Mouse (Mus musculus) erythroblast, embryonic 14.5 days (primary cell): Measurements from ENCODE around the gene Nudt1. TPM values are rescaled to one million over a fixed set of nuclear protein-coding genes. Genes with fewer than 3 reads are reported as not detected.

ENCODE experiments used
- H3K27me3 ChIP-seq: 2 replicates; pipeline ENCODE4 v1.6.1; 2012; ENCODE audit warnings: inconsistent platforms; ENCODE audit not compliant: control insufficient read depth
- H3K36me3 ChIP-seq: 2 replicates; pipeline ENCODE4 v1.6.1; 2012; ENCODE audit warnings: mild to moderate bottlenecking, inconsistent platforms; ENCODE audit not compliant: control insufficient read depth
- H3K4me1 ChIP-seq: 2 replicates; pipeline ENCODE4 v1.6.1; 2012; ENCODE audit warnings: inconsistent platforms; ENCODE audit not compliant: control insufficient read depth
- H3K4me3 ChIP-seq: replicated peaks from 2 replicates; pipeline ENCODE3; 2012; ENCODE audit warnings: moderate library complexity, mild to moderate bottlenecking, inconsistent platforms
- H3K9me3 ChIP-seq: 2 replicates; pipeline ENCODE4 v1.6.1; 2012; ENCODE audit warnings: low read length, inconsistent platforms, mixed read lengths; ENCODE audit not compliant: control insufficient read depth
- GATA1 ChIP-seq: IDR thresholded peaks from 2 replicates; pipeline ENCODE4 v1.6.1; 2012; ENCODE audit warnings: low read length, inconsistent platforms, mixed read lengths
- TAL1 ChIP-seq: IDR thresholded peaks from 3 replicates; pipeline ENCODE4 v1.6.1; 2012; ENCODE audit warnings: low read length, inconsistent platforms, mixed read lengths
- polyA plus RNA-seq: library from polyadenylated mRNA; stranded (reverse); fragments of >175 nt; gene quantifications from 2 replicates; pipeline ENCODE4 v1.2.3, GENCODE M21; 2012

The Nudt1 gene
- polyA plus RNA-seq, 1 experiment = 1.2 TPM

DNA sequence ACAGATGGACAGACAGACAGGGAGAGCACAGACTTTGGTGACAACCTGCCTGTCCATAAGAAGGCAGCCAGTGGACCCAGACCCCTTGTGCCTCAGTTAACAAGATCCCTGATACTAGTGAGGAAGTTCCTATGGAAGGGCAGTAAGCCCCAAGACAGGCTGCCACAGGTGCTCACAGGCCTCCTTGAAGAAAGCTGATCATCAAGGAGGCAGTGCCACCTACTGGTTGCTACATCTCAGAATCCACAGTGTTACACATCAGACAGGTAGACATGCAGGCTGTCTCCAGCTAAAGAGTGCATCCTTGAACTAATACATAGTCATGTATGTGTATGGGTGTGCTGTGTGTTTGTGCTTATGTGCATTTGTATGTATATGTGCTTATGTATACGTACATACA is 29.3 kb upstream of the Nudt1 start:
- H3K4me3 ChIP-seq = no peak overlapping the region
- no peaks in the 10 kb centered on the region for H3K9me3 ChIP-seq
- H3K4me1 ChIP-seq = no peaks in the 10 kb centered on the region
- TF ChIP-seq TAL1 (no peak), GATA1 (no peak)
- H3K36me3 ChIP-seq = peaks cover 92% of the 10 kb centered on the region
- H3K27me3 ChIP-seq = no peaks in the 10 kb centered on the region

DNA sequence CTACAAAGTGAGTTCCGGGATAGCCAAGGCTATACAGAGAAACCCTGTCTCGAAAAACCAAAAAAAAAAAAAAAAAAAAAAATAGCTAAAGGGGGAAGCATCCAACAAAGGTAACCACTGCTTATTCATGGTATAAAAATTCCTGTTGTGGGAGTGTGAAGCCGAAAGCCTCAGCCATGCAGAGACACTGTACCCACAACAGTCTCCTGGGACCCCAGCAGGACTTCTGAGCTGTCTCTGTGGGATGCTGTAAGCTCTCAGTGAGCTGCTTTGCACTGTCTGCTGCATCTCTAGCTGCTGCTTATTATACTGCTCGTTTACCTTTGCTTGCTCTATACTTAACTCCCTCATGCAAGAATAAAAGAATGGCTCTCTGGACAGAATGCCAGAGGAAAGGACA is 23.2 kb upstream of the Nudt1 start:
- no peaks in the 10 kb centered on the region for H3K4me1 ChIP-seq
- no peaks in the 10 kb centered on the region for H3K27me3 ChIP-seq
- peaks cover 92% of the 10 kb centered on the region for H3K36me3 ChIP-seq
- H3K4me3 ChIP-seq = no peak overlapping the region
- TF ChIP-seq TAL1 (no peak), GATA1 (no peak)
- no peaks in the 10 kb centered on the region for H3K9me3 ChIP-seq

DNA sequence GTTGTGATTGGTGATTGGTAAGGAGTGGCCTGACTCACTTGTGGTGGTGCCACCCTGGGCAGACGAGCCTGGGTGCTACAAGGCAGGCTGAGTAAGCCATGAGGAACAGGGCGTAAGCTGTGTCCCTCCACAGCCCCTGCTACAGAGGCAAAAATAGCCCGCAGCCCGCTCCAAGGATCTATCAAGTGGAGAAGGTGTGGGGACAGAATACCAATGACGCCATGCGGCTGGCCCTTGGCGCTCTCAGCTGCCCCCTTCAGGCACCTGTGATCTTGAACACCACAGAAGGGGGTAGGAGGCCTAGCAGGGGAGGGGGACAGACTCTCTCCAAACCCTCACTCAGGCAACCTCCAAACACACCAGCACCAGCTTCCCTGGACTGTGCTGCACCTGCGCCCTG is 15.4 kb upstream of the Nudt1 start:
- Histone ChIP-seq H3K36me3 (peaks cover 95% of the 10 kb centered on the region), H3K9me3 (no peaks in the 10 kb centered on the region), H3K4me3 (no peak overlapping the region), H3K4me1 (no peaks in the 10 kb centered on the region), H3K27me3 (no peaks in the 10 kb centered on the region)
- TF ChIP-seq TAL1 (no peak), GATA1 (no peak)

DNA sequence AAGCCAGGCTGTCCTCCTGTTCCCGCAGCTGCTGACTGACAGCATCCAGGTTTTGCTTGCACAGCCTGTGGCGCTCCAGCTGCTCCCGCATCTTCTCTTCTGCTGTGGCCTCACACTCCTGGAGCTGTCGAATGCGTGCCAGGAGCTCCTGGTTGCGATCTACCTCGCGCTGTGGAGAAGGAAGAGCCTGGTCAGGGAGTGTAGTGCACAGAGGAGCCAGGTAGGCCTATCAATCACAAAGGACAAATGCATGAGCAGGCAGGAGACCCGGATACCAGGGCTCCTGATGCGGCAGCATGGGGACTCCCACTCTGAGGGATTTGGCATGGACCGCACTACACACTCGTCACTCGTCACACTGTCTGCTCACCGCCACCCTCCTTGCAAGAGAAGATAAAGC is 13.9 kb upstream of the Nudt1 start:
- peaks cover 96% of the 10 kb centered on the region for H3K36me3 ChIP-seq
- no peaks in the 10 kb centered on the region for H3K27me3 ChIP-seq
- H3K4me3 ChIP-seq = no peak overlapping the region
- TF ChIP-seq GATA1 (no peak), TAL1 (no peak; the same call in 2 of the 3 replicates)
- H3K9me3 ChIP-seq = no peaks in the 10 kb centered on the region
- H3K4me1 ChIP-seq = no peaks in the 10 kb centered on the region

DNA sequence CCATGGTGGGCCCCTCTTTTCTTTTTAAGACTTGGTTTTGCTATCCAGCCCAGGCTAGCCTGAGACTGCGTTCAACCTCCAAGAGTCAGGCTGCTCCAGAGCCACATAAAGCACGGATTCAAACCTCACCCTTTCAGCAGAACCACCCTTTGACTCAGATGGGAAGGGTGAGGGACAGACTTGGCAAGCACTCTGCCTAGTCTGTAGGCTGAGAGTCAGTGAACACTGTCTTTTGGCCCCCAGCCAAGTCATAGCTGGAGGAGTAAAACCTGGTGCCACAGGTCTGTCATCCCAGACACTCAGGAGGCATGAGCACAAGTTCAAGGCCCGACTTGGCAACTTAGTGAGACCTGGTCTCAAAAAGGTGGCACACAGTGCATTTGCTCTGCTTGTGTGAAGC is 4.7 kb upstream of the Nudt1 start:
- Histone ChIP-seq H3K4me1 (peaks cover 47% of the 10 kb centered on the region), H3K9me3 (no peaks in the 10 kb centered on the region), H3K27me3 (no peaks in the 10 kb centered on the region), H3K36me3 (peaks cover 72% of the 10 kb centered on the region), H3K4me3 (no peak overlapping the region)
- no peak for TF ChIP-seq TAL1
- no peak for TF ChIP-seq GATA1

DNA sequence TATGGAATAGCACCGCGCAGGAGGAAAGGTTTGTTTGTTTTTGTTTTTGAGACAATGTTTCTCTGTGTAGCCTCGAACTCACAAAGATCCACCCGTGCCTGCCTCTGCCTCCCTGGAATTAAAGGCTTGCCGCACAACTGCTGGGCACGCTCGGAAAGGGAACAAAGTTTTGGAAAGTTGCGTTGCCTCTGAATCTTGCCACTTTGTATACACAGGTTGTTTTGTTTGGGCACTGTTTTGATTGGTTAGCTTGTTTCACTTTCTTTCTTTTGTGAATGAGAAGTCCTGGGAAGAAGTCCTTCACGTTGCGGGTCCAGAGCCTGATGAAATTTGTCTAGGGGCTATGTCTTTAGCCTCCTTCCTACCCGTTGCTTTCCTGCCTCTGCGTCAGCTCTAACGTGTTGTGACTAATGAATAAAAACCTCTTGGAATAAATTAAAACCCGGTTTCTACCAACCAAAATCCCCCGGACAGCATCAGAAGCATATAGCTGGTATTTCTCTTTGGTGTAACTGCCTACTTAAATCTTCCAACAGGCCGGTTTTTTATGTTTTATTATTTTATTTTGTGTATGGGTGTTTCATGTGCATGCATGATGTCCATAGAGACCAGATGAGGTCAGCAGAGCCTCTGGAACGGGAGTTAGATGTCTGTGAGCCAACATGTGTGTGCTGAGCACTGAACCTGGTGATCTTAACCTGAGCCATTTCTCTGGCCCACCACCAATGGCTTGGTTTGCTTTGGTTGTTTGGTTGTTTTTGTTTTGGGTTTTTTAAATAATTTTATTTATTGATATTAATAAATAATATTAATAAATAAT is 510 bp downstream of the Nudt1 start:
- H3K27me3 ChIP-seq = no peaks in the 10 kb centered on the region
- no peaks in the 10 kb centered on the region for H3K9me3 ChIP-seq
- peaks cover 55% of the 10 kb centered on the region for H3K36me3 ChIP-seq
- H3K4me3 ChIP-seq = peak overlapping the region; percentile 95
- H3K4me1 ChIP-seq = peaks cover 70% of the 10 kb centered on the region
- no peak for TF ChIP-seq GATA1
- no peak for TF ChIP-seq TAL1

DNA sequence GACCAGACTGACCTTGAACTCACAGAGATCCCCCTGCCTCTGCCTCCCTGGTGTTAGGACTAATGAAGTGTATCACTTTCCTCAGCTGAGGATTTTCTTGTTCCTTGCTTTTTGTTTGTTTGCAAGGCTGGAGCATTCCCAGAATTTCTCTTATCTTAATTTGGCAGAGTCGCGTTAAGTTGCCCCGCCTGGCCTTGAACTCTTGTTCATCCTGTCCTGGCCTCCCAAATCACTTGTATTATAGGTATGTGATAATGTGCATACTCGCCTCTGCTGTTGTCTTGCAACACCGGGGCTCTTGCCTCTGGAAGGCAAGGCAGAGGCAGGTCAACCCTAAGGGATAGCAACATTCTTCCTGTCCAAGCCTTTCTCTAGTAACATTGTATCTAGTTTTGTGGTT is 2.6 kb downstream of the Nudt1 start:
- Histone ChIP-seq H3K4me1 (peaks cover 53% of the 10 kb centered on the region), H3K27me3 (no peaks in the 10 kb centered on the region), H3K4me3 (no peak overlapping the region), H3K9me3 (no peaks in the 10 kb centered on the region), H3K36me3 (peaks cover 55% of the 10 kb centered on the region)
- TF ChIP-seq TAL1 = no peak
- TF ChIP-seq GATA1 = no peak

DNA sequence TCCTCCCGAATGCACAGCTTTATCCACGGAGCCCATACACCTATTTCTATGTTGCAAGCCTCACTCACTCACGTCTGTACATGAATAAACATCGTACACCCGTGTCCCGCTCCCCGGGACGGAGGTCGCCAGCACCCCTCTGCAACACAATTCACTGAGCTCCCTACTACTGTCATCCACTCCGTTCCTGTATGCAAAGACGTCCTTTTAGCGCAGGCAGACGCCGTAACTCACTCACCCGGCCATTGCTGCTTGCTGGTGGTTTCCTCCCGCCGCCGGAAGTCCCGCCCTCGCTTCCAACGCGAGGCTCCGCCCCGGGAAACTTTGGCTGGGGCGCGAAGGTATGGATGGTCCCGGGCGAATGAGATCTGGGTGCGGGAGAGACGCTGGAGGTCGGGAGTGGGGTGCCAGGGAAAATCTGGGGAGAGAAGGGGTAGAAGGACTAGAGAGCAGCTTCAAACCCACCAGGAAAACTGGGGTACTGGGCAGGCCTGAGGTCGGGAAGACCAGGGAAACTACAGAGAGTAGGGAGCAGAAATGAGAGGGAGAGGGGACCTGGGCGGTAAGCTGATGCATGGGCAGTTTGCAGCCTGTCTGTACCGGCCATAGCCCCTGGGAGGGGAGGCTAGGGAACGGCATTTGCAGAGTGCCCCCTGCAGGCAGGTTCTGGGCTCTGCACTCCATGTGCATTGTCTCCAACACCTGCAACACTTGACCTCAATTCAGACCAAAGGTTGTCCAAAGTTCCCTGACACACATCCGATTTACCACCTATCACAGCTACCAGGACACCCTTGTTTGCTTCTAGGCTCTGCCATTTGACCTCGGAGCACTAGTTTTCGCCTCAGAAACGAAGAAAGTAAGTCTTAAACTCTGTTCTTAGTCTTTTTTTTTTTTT is 10.4 kb downstream of the Nudt1 start, which contains the start of gene Mrm2:
Gene Mrm2 (minus strand): TSS at position 284 of the 898 bp plus-strand sequence.
- no peaks in the 10 kb centered on the region for H3K9me3 ChIP-seq
- peaks cover 30% of the 10 kb centered on the region for H3K4me1 ChIP-seq
- H3K4me3 ChIP-seq = peak within 1 kb of the TSS; percentile 87
- no peak for TF ChIP-seq TAL1
- no peak for TF ChIP-seq GATA1
- no peaks in the 10 kb centered on the region for H3K27me3 ChIP-seq
- peaks cover 47% of the 10 kb centered on the region for H3K36me3 ChIP-seq

DNA sequence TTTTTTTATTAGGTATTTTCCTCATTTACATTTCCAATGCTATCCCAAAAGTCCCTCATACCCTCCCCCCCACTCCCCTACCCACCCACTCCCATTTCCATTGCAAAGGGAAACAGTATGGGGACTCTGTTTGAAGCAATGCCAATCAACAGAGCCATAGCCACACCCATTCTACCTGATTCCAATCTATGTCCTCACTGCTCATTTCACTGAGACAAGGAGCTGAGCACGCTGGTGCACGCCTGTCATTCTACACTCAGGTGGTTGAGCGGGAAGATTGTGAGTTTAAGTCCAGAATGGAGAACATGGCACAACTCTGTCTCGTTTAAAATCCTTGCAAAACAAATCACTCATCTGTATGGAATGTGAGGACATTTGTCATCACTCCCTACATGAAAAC is 11.1 kb downstream of the Nudt1 start:
- Histone ChIP-seq H3K4me1 (peaks cover 28% of the 10 kb centered on the region), H3K4me3 (peak overlapping the region; percentile 24), H3K9me3 (no peaks in the 10 kb centered on the region), H3K27me3 (no peaks in the 10 kb centered on the region), H3K36me3 (peaks cover 46% of the 10 kb centered on the region)
- TF ChIP-seq TAL1 = no peak
- TF ChIP-seq GATA1 = no peak
